Mouse (Mus musculus) liver, adult (tissue): Measurements from ENCODE around the gene Adgre4.

ENCODE experiments used
- GATA4 ChIP-seq: IDR thresholded peaks from 2 replicates; pipeline ENCODE4 v1.6.1; 2014; ENCODE audit warnings: mild to moderate bottlenecking, low read length; ENCODE audit not compliant: insufficient replicate concordance

Adgre4 gene

GRCm38 (mm10) chr17:55884912-55885311 is 135.1 kb downstream of the Adgre4 start:
- TF ChIP-seq GATA4, result no peak

- no peak for TF ChIP-seq GATA4
Observed at GRCm38 (mm10) chr17:55903087-55903486, 153.3 kb downstream of the Adgre4 start.
